Mouse (Mus musculus) MEL (cell line): ENCODE results near the gene Gm20388.

Experiments
- CHD2 ChIP-seq: IDR thresholded peaks from 2 replicates; pipeline ENCODE4 v1.6.1; 2011; ENCODE audit warnings: low read length, improper control_type of control experiment
- CTCF ChIP-seq, 3 experiments: IDR thresholded peaks in 2 of 3; conservative IDR thresholded peaks in 1 of 3; 2 replicates each; pipeline ENCODE4 v1.5.1; 2011 to 2012; ENCODE audit warnings: low read length in 3 of 3, low read depth in 2 of 3, mild to moderate bottlenecking in 2 of 3, improper control_type of control experiment in 1 of 3, inconsistent platforms in 1 of 3, mixed read lengths in 1 of 3, moderate library complexity in 1 of 3; ENCODE audit not compliant: control insufficient read depth in 1 of 3, insufficient read depth in 1 of 3, poor library complexity in 1 of 3, severe bottlenecking in 1 of 3
- EP300 ChIP-seq, 2 experiments: IDR thresholded peaks; 2 replicates each; pipeline ENCODE4 v1.6.1; 2011; ENCODE audit warnings: improper control_type of control experiment in 2 of 2, low read length in 2 of 2, low read depth in 1 of 2, mild to moderate bottlenecking in 1 of 2
- GATA1 ChIP-seq: IDR thresholded peaks from 2 replicates; pipeline ENCODE4 v1.6.1; 2011; ENCODE audit warnings: low read depth, low read length, improper control_type of control experiment
- JUND ChIP-seq: IDR thresholded peaks from 2 replicates; pipeline ENCODE4 v1.6.1; 2011; ENCODE audit warnings: low read depth, mild to moderate bottlenecking, improper control_type of control experiment, low read length
- POLR2AphosphoS5 ChIP-seq: IDR thresholded peaks from 2 replicates; pipeline ENCODE4 v1.6.1; 2012; ENCODE audit warnings: low read depth, borderline replicate concordance, mild to moderate bottlenecking, inconsistent platforms, low read length, moderate library complexity, mixed read lengths
- RAD21 ChIP-seq: IDR thresholded peaks from 2 replicates; pipeline ENCODE4 v1.6.1; 2011; ENCODE audit warnings: mild to moderate bottlenecking, low read depth, low read length, improper control_type of control experiment
- TAL1 ChIP-seq: IDR thresholded peaks from 2 replicates; pipeline ENCODE4 v1.6.1; 2012; ENCODE audit warnings: mild to moderate bottlenecking, inconsistent platforms, low read length, moderate library complexity, mixed read lengths
- UBTF ChIP-seq: IDR thresholded peaks from 2 replicates; pipeline ENCODE4 v1.6.1; 2012; ENCODE audit warnings: low read depth, mild to moderate bottlenecking, inconsistent platforms, low read length, improper control_type of control experiment, moderate library complexity, borderline replicate concordance; ENCODE audit not compliant: insufficient read depth
- ZC3H11A ChIP-seq: IDR thresholded peaks from 2 replicates; pipeline ENCODE4 v1.6.1; 2012; ENCODE audit warnings: low read depth, mild to moderate bottlenecking, inconsistent platforms, low read length, improper control_type of control experiment
- ZKSCAN1 ChIP-seq: IDR thresholded peaks from 2 replicates; pipeline ENCODE4 v1.6.1; 2012; ENCODE audit warnings: low read depth, mild to moderate bottlenecking, inconsistent platforms, low read length, improper control_type of control experiment, moderate library complexity

DNA sequence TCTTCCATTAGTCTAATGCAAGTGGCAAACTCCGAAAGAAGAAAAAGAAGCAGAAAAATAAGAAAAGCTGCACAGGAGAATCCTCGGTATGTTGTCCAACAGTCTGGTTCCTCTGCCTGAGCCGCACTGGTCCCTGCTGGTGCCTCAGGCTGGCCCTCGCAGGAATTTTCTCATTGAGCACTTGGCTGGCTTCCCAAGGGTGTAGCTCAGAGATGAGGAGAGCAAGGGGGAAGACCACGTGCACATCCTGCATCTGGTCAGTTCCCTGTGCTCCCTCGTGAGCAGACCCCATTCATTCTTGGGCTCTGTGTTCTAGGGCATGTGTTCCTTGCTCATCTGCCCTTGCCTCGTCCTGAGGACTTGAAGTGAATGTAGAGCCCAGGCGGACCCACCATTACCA is 3471.9 kb downstream of the Gm20388 start:
- TF ChIP-seq UBTF (no peak), EP300 (IDR thresholded peaks at IDR 0.05; ENCODE audit: low read depth in 1 of 2, low read length in 2 of 2) (no peak), JUND (no peak), GATA1 (no peak), RAD21 (no peak), TAL1 (no peak), CTCF (IDR thresholded peaks at IDR 0.05 in 2 of 3, conservative IDR thresholded peaks at IDR 0.05 in 1 of 3; ENCODE audit: control insufficient read depth in 1 of 3, insufficient read depth in 1 of 3, low read depth in 2 of 3, low read length in 3 of 3, poor library complexity in 1 of 3, severe bottlenecking in 1 of 3) (no peak), ZC3H11A (no peak), CHD2 (no peak), ZKSCAN1 (no peak), POLR2AphosphoS5 (no peak)
